Mouse (Mus musculus): ENCODE results near the gene Mecr. TPM values are rescaled to one million over a fixed set of nuclear protein-coding genes. Genes with fewer than 3 reads are reported as not detected.

Gene Mecr
- total RNA-seq, 1 experiment from 2014 or later, result 11.1 TPM

- ATAC-seq (replicated peaks; ENCODE audit: insufficient number of reproducible peaks, low FRiP score, low TSS enrichment, poor library complexity, severe bottlenecking), result no peak
Observed at GRCm38 (mm10) chr4:131876836-131877235, 33.6 kb downstream of the Mecr start.

GRCm38 (mm10) chr4:131879692-131880091 lies 36.4 kb downstream of the Mecr start:
- no peak for ATAC-seq (replicated peaks; ENCODE audit: insufficient number of reproducible peaks, low FRiP score, low TSS enrichment, poor library complexity, severe bottlenecking)

GRCm38 (mm10) chr4:131881306-131881705 lies 38.0 kb downstream of the Mecr start:
- ATAC-seq (replicated peaks; ENCODE audit: insufficient number of reproducible peaks, low FRiP score, low TSS enrichment, poor library complexity, severe bottlenecking), result no peak

DNA sequence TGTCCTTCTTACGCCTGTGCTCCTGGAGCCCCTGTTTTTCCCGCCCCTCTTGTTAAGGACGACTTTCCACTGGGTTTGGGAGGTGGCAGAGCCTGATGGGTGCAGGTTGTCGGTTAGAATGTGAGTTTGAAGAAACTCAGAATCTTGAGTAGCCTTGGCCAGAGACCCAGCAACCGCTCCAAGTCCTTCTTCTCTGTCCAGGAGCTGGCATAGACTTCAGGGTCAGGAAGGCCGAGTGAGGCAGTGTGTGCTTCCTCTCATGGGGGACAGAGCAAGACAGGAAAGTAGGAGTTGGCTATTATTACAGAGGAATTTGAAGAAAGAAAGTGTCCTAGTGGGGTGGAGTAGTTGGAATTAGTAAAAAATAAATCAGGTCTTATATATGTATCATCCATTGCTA lies 40.3 kb downstream of the Mecr start:
- ATAC-seq (replicated peaks; ENCODE audit: insufficient number of reproducible peaks, low FRiP score, low TSS enrichment, poor library complexity, severe bottlenecking), result no peak

DNA sequence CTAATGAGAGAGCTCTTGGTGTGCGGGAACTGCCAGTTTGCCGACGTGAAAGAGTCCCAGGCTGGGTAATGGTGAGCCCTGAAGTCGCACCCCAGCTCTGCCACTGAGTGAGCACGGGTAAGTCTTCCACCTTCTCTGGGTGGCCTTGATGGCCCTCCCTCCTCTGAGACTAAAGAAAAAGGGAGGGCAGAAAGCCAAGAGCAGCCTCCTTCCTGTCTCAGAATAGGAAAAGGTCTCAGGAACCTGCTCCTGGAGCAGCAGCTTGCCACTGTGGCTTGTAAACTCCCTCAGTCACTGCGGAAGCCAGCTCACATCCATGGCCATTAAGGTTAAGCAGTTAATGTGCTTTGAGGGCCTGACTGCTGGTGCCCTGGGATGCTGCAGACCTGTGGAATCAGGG lies 42.1 kb downstream of the Mecr start:
- ATAC-seq (replicated peaks; ENCODE audit: insufficient number of reproducible peaks, low FRiP score, low TSS enrichment, poor library complexity, severe bottlenecking), result no peak

GRCm38 (mm10) chr4:131888564-131888963 lies 45.3 kb downstream of the Mecr start:
- ATAC-seq (replicated peaks; ENCODE audit: insufficient number of reproducible peaks, low FRiP score, low TSS enrichment, poor library complexity, severe bottlenecking), result no peak

DNA sequence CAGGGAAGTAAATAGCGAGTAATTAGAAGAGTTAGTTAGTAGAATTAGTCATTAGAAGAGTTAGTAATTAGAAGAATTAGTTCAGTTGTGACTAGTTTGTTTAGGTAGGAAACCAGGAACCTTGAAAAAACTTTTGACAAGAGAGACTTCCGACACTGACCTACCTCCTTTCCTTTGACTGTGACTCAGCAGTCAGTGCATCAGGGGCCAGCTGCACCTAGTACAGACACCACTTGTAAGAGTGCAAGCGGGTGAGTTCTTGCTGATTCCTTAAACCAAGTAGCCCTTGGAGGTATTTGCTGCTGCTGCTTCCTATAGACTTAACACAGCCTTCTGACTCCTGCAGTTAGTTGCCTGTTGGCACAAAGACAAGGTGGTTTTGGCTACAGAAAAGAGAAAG lies 47.4 kb downstream of the Mecr start:
- no peak for ATAC-seq (replicated peaks; ENCODE audit: insufficient number of reproducible peaks, low FRiP score, low TSS enrichment, poor library complexity, severe bottlenecking)

DNA sequence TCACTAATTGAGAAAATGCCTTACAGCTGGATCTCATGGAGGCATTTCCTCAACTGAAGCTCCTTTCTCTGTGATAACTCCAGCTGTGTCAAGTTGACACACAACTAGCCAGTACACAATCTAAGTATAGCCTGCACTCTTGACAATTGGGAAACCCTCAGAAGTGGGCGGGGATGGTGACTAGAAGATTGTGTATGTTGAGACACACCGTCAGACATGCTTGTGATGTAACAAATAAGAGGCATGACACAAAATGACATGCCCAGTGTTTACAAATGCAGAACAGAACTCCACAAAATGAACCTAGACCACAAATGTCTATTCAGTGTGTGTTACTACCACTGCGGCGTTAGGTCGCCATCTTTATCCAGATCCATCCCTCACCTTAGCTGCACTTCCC lies 53.8 kb downstream of the Mecr start:
- ATAC-seq (replicated peaks; ENCODE audit: insufficient number of reproducible peaks, low FRiP score, low TSS enrichment, poor library complexity, severe bottlenecking), result no peak

- no peak for ATAC-seq (replicated peaks; ENCODE audit: insufficient number of reproducible peaks, low FRiP score, low TSS enrichment, poor library complexity, severe bottlenecking)
Observed at GRCm38 (mm10) chr4:131897787-131898186, 54.5 kb downstream of the Mecr start.

- ATAC-seq (replicated peaks; ENCODE audit: insufficient number of reproducible peaks, low FRiP score, low TSS enrichment, poor library complexity, severe bottlenecking), result no peak
Observed at GRCm38 (mm10) chr4:131898503-131899179, 55.4 kb downstream of the Mecr start.

- ATAC-seq (replicated peaks; ENCODE audit: insufficient number of reproducible peaks, low FRiP score, low TSS enrichment, poor library complexity, severe bottlenecking), result no peak
Observed at GRCm38 (mm10) chr4:131899180-131899554, 55.9 kb downstream of the Mecr start.

- no peak for ATAC-seq (replicated peaks; ENCODE audit: insufficient number of reproducible peaks, low FRiP score, low TSS enrichment, poor library complexity, severe bottlenecking)
Observed at GRCm38 (mm10) chr4:131901090-131901489, 57.8 kb downstream of the Mecr start.

GRCm38 (mm10) chr4:131904478-131904877 lies 61.2 kb downstream of the Mecr start:
- ATAC-seq (replicated peaks; ENCODE audit: insufficient number of reproducible peaks, low FRiP score, low TSS enrichment, poor library complexity, severe bottlenecking), result peak; percentile 57; the same call in 1 of the 2 replicates

GRCm38 (mm10) chr4:131906423-131906822 lies 63.2 kb downstream of the Mecr start:
- ATAC-seq (replicated peaks; ENCODE audit: insufficient number of reproducible peaks, low FRiP score, low TSS enrichment, poor library complexity, severe bottlenecking), result no peak

- no peak for ATAC-seq (replicated peaks; ENCODE audit: insufficient number of reproducible peaks, low FRiP score, low TSS enrichment, poor library complexity, severe bottlenecking)
Observed at GRCm38 (mm10) chr4:131907912-131908311, 64.6 kb downstream of the Mecr start.

DNA sequence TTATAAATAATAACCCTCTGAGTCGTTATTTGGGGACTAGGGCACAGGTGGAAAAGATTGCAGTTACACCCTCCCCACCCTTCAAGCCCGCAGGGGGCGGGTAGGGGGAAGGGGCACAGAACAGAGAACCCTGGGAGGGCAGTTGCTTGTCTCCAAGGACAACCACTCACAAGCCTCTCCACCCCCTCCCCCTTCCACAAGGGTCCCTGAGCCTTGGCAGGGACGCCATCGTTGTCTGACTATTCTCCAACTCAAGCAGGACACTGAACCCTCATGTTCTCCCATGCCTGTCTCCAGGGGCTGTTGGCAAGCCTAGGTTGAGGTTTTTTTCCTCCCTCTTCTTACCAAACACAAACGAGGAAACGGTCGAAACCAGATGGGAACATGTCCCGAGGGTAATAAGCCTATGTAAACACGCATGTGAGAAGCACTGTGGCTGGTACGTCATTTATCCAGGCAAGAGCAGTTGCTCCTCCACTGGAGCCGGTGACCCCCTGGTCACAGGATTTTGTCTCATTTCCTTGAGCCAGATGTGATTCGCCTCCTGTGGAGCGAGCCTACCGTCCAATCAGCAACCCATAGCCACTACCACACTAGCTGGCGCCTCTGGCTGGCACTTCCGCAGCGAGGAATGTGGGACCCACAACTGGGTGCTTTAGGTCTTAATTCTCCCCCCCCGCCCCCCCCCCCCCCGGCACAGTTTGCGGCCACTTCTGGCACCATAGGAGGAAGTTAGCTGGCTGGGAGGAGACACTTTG lies 67.1 kb downstream of the Mecr start:
- ATAC-seq (replicated peaks; ENCODE audit: insufficient number of reproducible peaks, low FRiP score, low TSS enrichment, poor library complexity, severe bottlenecking), result peak; percentile 78

DNA sequence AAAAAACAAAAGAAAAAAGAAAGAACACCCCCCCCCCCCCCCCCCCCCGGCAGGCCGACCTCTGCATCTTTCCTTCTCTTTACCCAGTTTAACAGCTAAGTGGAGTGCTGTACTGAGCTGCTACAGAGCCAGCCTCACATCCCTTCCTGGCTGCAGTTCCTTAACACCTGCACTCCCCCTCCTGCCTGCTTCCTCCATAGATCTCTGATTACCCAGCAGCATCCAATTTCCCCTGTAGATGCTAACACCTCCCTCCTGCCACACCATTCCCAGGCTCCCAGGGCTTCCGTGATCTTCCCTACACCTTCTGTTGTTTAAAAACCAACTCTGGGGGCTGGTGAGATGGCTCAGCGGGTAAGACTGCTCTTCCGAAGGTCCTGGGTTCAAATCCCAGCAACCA lies 68.3 kb downstream of the Mecr start:
- no peak for ATAC-seq (replicated peaks; ENCODE audit: insufficient number of reproducible peaks, low FRiP score, low TSS enrichment, poor library complexity, severe bottlenecking)

- no peak for ATAC-seq (replicated peaks; ENCODE audit: insufficient number of reproducible peaks, low FRiP score, low TSS enrichment, poor library complexity, severe bottlenecking)
Observed at GRCm38 (mm10) chr4:131913526-131913925, 70.3 kb downstream of the Mecr start.

GRCm38 (mm10) chr4:131914046-131914643 lies 70.9 kb downstream of the Mecr start:
- ATAC-seq (replicated peaks; ENCODE audit: insufficient number of reproducible peaks, low FRiP score, low TSS enrichment, poor library complexity, severe bottlenecking), result no peak

GRCm38 (mm10) chr4:131914891-131915469 lies 71.7 kb downstream of the Mecr start:
- no peak for ATAC-seq (replicated peaks; ENCODE audit: insufficient number of reproducible peaks, low FRiP score, low TSS enrichment, poor library complexity, severe bottlenecking)

All from monocyte, adult 5-6 weeks (primary cell).